Comparison of ENCODE assay signal across 8 mouse cellular contexts in genomic region chr12:55492184-55492898, GRCm38 (mm10). TPM values are rescaled to one million over a fixed set of nuclear protein-coding genes. Genes with fewer than 3 reads are reported as not detected.
DNase-seq lines count a peak whose midpoint lies in the region; ATAC-seq lines count a peak whose summit lies in the region.

Gene Nfkbia (minus strand): TSS chr12:55492647.

- H3K9me3 ChIP-seq in intestine, embryonic 15.5 days: no peaks in the 10 kb centered on the region

- H3K4me2 ChIP-seq in intestine, embryonic 15.5 days (replicated peaks): peak within 1 kb of the TSS; percentile 86

- H3K9ac ChIP-seq in intestine, embryonic 15.5 days: peak within 1 kb of the TSS; percentile 97

- ATAC-seq in intestine, embryonic 15.5 days: peak; percentile 90
- ATAC-seq in megakaryocyte-erythroid progenitor cell, adult 5-6 weeks (replicated peaks; ENCODE audit: low FRiP score, low TSS enrichment, poor library complexity, severe bottlenecking): peak; percentile 73

- DNase-seq in adrenal gland, adult 8-10 months: peak; percentile 94
- peak; percentile 77 for DNase-seq in embryo, embryonic 11.5 days (ENCODE audit: low read depth, low spot score)
- DNase-seq in gastrocnemius, postnatal 36 days: peak; percentile 96
- peak; percentile 89 to 90 for DNase-seq in left cerebral cortex, postnatal 14 days (ENCODE audit: low spot score in 2 of 2)
- peak; percentile 87 for DNase-seq in right cerebral cortex, postnatal 14 days
- DNase-seq in urinary bladder, postnatal 25 days (ENCODE audit: low spot score): peak; percentile 96

- H3K4me3 ChIP-seq in intestine, embryonic 15.5 days (replicated peaks): peak within 1 kb of the TSS; percentile 92

- no peaks in the 10 kb centered on the region for H3K27me3 ChIP-seq in intestine, embryonic 15.5 days (replicated peaks)

- peaks cover 5% of the 10 kb centered on the region; the same call in 1 of the 2 replicates for H3K36me3 ChIP-seq in intestine, embryonic 15.5 days

- peak within 1 kb of the TSS; percentile 100 for H3K27ac ChIP-seq in intestine, embryonic 15.5 days

- peaks cover 23% of the 10 kb centered on the region for H3K4me1 ChIP-seq in intestine, embryonic 15.5 days (replicated peaks)

- WGBS in intestine, embryonic 15.5 days: under 1% methylated on average over 55 of the region's 58 CpGs

- intact Hi-C loops in gastrocnemius, postnatal 36 days (cut with DNase I): no loop called here
- intact Hi-C loops in left cerebral cortex, postnatal 14 days (cut with DNase I): loop anchor here (1.0 to 5.0 kb wide), 3 partner anchors 46 to 93 kb away; no protein-coding TSS in a partner anchor

RNA-seq across cellular contexts. Expression of gene Nfkbia, which starts in this region (rescaled TPM):
- total RNA-seq in adrenal gland, adult 8-10 months (2022): 10 to 100 TPM; 76.2 to 98.5 (median 86.4) TPM
- total RNA-seq in gastrocnemius, postnatal 36 days (2021): 10 to 100 TPM; 17.6 to 39.5 TPM
- polyA plus RNA-seq in intestine, embryonic 15.5 days (2015; fragmentation: Nextera tagmentation; extraction: Ambion mirVana): 72.5 and 74.2 TPM in 2 replicates
- 10 to 100 TPM; 28.3 to 46.4 TPM for total RNA-seq in left cerebral cortex, postnatal 14 days (2021)
- total RNA-seq in megakaryocyte-erythroid progenitor cell, adult 5-6 weeks (2014; fragmentation: Nextera tagmentation): 13.8 and 29.4 TPM in 2 replicates
- 71.6 and 81.5 TPM in 2 replicates for total RNA-seq in megakaryocyte-erythroid progenitor cell, adult 5-6 weeks (2017)

Comparison
In these comparisons a context has a peak if more than half of its experiments do, and no peak if none do; other contexts are left out.
1. Peak in every context shown above with its lines: DNase-seq, ATAC-seq, H3K4me3 ChIP-seq and H3K27ac ChIP-seq.